Mouse (Mus musculus) intestine, postnatal 0 days (tissue): ENCODE results near the gene Unc13a. TPM values are rescaled to one million over a fixed set of nuclear protein-coding genes. Genes with fewer than 3 reads are reported as not detected.
A peak's percentile ranks its signal among the peaks of the same experiment; 100 is the strongest.

Source experiments
- ATAC-seq: fragments of 200-750 bp; cut with Nextera tagmentation; 2 replicates; pipeline ENCODE4 v1.8.0; 2017; ENCODE audit warnings: mild to moderate bottlenecking, moderate TSS enrichment, moderate library complexity
- H3K27ac ChIP-seq: fragments of 300-500 bp; sonication (generic); 2 replicates; pipeline ENCODE4 v1.5.1; 2014; ENCODE audit warnings: mild to moderate bottlenecking, low read depth, low read length, moderate library complexity
- H3K27me3 ChIP-seq: fragments of 300-500 bp; sonication (generic); replicated peaks from 2 replicates; pipeline ENCODE4 v1.6.1; 2014; ENCODE audit warnings: low read length, mixed read lengths; ENCODE audit not compliant: control insufficient read depth, insufficient read depth
- H3K36me3 ChIP-seq: fragments of 300-500 bp; sonication (generic); 2 replicates; pipeline ENCODE4 v1.6.1; 2014; ENCODE audit warnings: mild to moderate bottlenecking, moderate library complexity; ENCODE audit not compliant: control insufficient read depth, insufficient read depth
- H3K4me1 ChIP-seq: fragments of 300-500 bp; sonication (generic); replicated peaks from 2 replicates; pipeline ENCODE4 v1.6.1; 2014; ENCODE audit warnings: antibody characterized with exemption, low read length, mixed read lengths; ENCODE audit not compliant: control insufficient read depth, insufficient read depth
- H3K4me2 ChIP-seq: fragments of 300-500 bp; sonication (generic); replicated peaks from 2 replicates; pipeline ENCODE4 v1.6.1; 2014; ENCODE audit warnings: low read depth, mild to moderate bottlenecking, moderate library complexity
- H3K4me3 ChIP-seq: fragments of 300-500 bp; sonication (generic); 2 replicates; pipeline ENCODE4 v1.5.1; 2014; ENCODE audit warnings: low read depth, low read length
- H3K9ac ChIP-seq: fragments of 300-500 bp; sonication (generic); 2 replicates; pipeline ENCODE4 v1.6.1; 2014; ENCODE audit warnings: mild to moderate bottlenecking, low read depth, low read length
- H3K9me3 ChIP-seq: fragments of 300-500 bp; sonication (generic); 2 replicates; pipeline ENCODE4 v1.6.1; 2016; ENCODE audit warnings: mixed run types; ENCODE audit not compliant: control insufficient read depth
- CTCF ChIP-seq: sonication (generic); IDR thresholded peaks from 2 replicates; pipeline ENCODE4 v1.5.1; 2016; ENCODE audit warnings: low read depth, mild to moderate bottlenecking, control low read depth, antibody characterized with exemption, moderate library complexity
- WGBS: fragments of 180-500 bp; shearing (Covaris S2); extraction: QIAGEN DNeasy Blood & Tissue Kit; methylation state at CpG from one replicate; pipeline ENCODE4 v1.1.7; 2014; 5-methylcytosine and 5-hydroxymethylcytosine counted together
- polyA plus RNA-seq: library from polyadenylated mRNA; unstranded; fragments of >200 nt; fragmentation: Nextera tagmentation; extraction: Ambion mirVana; gene quantifications from 2 replicates; pipeline ENCODE4 v1.2.1, GENCODE M21; 2015

Unc13a gene
- polyA plus RNA-seq, 1 experiment from 2014 or later = 0.72 TPM

DNA sequence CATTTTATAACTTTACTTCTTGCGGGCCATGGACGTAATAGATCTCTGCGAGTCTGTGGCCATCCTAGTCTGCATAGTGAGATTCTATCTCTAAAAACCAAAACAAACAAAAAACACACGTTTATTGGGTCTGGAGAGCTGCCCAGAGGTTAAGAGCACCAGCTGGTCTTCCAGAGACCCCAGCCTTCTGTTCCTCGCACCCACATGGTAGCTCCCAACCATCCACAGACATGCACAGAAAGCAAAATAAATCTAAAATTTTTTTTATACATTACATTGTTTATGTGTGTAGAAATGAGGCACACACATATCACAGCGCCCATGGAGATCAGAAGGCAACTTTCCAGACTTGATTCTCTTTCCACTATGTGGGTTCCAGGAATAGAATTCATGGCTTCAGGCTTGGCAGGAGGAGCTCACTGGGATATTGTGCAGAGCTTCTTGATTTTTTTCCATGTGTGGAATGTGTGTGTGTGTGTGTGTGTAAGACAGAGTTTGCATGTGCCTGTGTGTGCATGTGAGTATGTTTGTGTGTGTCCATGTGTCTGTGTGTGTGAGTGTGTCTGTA lies 695 bp upstream of the Unc13a start:
- Histone ChIP-seq H3K9me3 (no peaks in the 10 kb centered on the region), H3K27me3 (peaks cover 22% of the 10 kb centered on the region), H3K27ac (no peak overlapping the region), H3K4me3 (0 out of 2 replicates have a peak overlapping the region, but pooled peaks have one; percentile 54), H3K36me3 (no peaks in the 10 kb centered on the region), H3K4me1 (0 out of 2 replicates have a peak, but pooled peaks cover 6% of the 10 kb centered on the region), H3K4me2 (peak overlapping the region; percentile 97), H3K9ac (no peak overlapping the region)
- no peak for ATAC-seq
- 63% methylated on average over 6 of the region's 6 CpGs for WGBS
- no peak for TF ChIP-seq CTCF

DNA sequence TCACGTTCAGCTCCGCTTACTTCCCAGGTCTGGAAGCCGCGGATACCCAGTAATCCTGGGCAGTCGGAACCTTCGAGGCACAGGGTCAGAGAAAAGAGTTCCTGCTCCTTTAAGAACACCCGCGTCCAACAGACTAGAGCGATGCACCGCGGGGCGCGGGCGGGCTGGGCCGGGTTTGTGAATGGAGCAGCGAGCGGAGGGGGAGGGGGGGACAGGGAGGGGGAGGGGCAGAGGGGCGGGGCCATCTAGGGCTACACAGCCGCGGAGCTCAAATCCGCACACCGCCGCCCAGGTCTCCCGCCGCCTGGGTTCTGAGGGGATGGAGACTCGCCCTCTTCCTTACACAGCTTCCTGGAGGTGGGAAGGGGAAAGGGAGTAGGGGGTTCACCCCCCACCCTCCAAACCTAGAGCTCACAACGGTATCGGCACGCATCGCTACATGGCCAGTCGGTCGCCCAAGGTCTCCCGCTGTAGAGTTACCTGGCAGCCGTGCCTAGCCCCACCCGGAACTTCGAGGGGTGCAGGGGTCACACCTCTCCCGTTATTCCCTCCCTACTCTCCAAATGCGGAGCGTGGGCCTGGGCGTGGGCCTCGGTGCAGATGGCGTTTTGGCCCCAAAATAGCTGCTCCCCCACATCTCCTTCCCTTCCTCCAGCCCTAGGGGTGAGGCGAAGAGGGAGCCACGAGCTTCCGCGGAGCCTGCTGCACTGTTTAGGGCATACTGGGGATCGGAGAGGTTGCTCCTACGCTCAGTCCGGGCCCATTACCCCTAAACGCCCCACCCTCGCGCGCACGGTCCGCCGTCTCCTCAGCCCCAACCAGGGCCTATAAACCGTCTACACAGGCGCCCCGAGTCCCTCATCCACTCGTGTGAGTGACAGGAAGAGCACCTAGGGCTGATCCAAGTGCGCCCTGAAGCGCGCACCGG lies 672 bp downstream of the Unc13a start:
- ATAC-seq = peak; percentile 15; the same call in 1 of the 2 replicates
- Histone ChIP-seq H3K9me3 (no peaks in the 10 kb centered on the region), H3K27me3 (peaks cover 31% of the 10 kb centered on the region), H3K36me3 (no peaks in the 10 kb centered on the region), H3K27ac (no peak overlapping the region), H3K4me2 (peak overlapping the region; percentile 97), H3K4me3 (peak overlapping the region; percentile 54), H3K4me1 (0 out of 2 replicates have a peak, but pooled peaks cover 6% of the 10 kb centered on the region), H3K9ac (no peak overlapping the region)
- under 1% methylated on average over 55 of the region's 64 CpGs for WGBS
- no peak for TF ChIP-seq CTCF

DNA sequence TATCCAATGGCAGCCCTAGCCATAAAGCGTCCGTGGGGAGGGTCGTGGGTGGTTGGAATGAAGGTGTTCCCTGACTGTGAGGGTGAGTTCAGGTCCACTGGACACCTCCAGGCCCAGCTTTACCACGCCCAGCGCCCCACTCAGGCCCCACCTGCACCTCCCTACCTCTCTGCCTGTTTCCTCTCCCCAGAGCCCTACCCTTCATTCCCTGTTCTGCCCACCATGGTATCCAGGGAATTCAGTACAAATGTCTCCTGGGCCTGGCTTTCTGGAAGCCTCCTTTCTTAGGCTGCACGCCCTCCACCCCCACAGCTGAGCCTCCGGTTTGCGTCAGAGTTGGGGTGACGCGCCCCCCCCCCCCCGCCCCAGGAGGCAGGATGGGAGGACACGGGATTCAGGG lies 1.4 kb downstream of the Unc13a start:
- H3K36me3 ChIP-seq = no peaks in the 10 kb centered on the region
- peak overlapping the region; percentile 54 for H3K4me3 ChIP-seq
- TF ChIP-seq CTCF = no peak
- H3K4me2 ChIP-seq = peak overlapping the region; percentile 97
- no peaks in the 10 kb centered on the region for H3K9me3 ChIP-seq
- 0 out of 2 replicates have a peak, but pooled peaks cover 6% of the 10 kb centered on the region for H3K4me1 ChIP-seq
- no peak overlapping the region for H3K9ac ChIP-seq
- H3K27ac ChIP-seq = no peak overlapping the region
- H3K27me3 ChIP-seq = peaks cover 31% of the 10 kb centered on the region
- no peak for ATAC-seq
- 11% methylated on average over 12 of the region's 12 CpGs for WGBS

DNA sequence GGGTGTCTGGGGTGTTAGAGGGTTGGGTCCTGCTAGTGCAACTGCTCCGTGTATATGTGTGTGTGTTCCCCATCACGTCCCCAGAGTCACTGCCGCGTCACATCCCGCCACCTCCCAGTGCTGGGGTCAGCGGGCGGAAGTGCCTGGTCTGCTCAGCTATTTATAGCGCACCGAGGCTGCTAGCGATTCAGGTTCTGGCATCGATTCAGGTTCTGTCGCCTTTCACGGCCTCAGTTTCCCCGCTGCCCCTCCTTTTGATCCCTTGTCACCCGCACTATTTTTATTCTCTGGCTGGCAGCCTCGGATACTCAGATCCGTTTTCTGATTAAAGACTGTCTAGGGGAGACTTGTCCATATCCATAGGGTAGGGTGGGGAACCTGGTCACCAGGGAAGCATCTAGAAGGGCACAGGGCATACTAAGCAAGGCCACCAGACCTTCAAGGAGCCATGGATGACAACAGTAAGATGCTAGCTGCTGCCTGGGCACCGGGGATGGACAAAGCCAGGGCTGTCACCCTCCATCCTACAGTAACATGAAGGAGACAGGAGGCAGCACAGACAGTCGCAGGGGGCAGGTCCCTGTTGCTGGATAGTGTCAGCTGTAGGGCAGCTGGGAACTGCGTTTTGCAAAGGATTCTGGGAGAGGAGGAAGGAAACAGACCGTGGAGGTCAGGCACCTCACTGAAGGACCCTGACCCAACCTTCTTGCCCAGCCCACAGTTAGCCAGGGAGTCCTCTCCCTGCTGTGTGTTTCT lies 3.2 kb downstream of the Unc13a start:
- H3K27ac ChIP-seq = no peak overlapping the region
- no peaks in the 10 kb centered on the region for H3K36me3 ChIP-seq
- no peak overlapping the region for H3K9ac ChIP-seq
- H3K27me3 ChIP-seq = peaks cover 31% of the 10 kb centered on the region
- H3K9me3 ChIP-seq = no peaks in the 10 kb centered on the region
- H3K4me3 ChIP-seq = no peak overlapping the region
- no peak for TF ChIP-seq CTCF
- WGBS = 2% methylated on average over 21 of the region's 21 CpGs
- ATAC-seq = no peak
- H3K4me1 ChIP-seq = 0 out of 2 replicates have a peak, but pooled peaks cover 6% of the 10 kb centered on the region
- H3K4me2 ChIP-seq = peak overlapping the region; percentile 37; the same call in 1 of the 2 replicates

DNA sequence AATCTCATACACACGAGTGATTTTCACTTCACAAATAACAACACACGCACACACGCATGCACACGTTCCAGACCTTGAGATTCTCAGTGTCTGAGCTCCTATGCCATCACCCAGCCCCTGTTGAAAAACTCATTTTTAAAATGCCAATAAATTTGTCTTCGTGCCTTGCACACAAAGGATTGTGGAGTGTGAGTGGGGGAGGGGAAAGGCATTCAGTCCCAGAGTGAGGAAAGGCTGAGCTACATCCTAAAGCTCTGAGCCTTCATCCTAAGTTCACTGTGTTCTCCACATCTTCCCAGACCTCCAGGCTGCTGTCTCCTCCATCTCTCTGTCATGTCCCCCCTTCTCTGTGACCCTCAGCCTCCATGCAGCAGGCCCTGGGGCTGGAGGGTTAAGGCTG lies 4.3 kb downstream of the Unc13a start:
- H3K4me1 ChIP-seq = 0 out of 2 replicates have a peak, but pooled peaks cover 6% of the 10 kb centered on the region
- no peak overlapping the region for H3K27ac ChIP-seq
- TF ChIP-seq CTCF = no peak
- ATAC-seq = no peak
- no peak overlapping the region for H3K9ac ChIP-seq
- H3K4me3 ChIP-seq = no peak overlapping the region
- 56% methylated on average over 5 of the region's 5 CpGs for WGBS
- H3K36me3 ChIP-seq = no peaks in the 10 kb centered on the region
- H3K27me3 ChIP-seq = peaks cover 31% of the 10 kb centered on the region
- no peaks in the 10 kb centered on the region for H3K9me3 ChIP-seq
- no peak overlapping the region for H3K4me2 ChIP-seq

DNA sequence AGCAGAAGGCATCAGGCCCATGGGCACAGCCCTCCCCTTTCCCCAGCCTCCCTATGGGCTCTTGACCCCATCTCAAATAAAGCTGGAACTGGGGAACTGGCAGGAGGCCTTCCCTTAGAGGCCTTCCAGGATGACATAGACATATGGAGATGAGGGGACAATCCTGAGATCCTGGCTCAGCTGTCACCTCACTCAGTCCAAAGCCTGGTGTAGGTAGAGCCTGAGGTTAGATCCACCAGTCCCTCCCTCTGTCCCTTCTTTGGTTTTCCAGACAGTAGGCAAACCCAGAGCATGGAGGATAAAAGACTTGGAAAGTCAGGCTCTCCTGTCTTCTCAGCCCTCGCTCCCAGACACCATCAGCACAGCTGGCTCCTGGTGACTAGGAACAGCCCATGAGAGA lies 4.7 kb downstream of the Unc13a start:
- Histone ChIP-seq H3K27me3 (peaks cover 31% of the 10 kb centered on the region), H3K4me1 (0 out of 2 replicates have a peak, but pooled peaks cover 6% of the 10 kb centered on the region), H3K9ac (no peak overlapping the region), H3K4me3 (no peak overlapping the region), H3K4me2 (no peak overlapping the region), H3K9me3 (no peaks in the 10 kb centered on the region), H3K36me3 (no peaks in the 10 kb centered on the region), H3K27ac (no peak overlapping the region)
- no peak for ATAC-seq
- TF ChIP-seq CTCF = no peak
- 46% methylated on average over 1 of the region's 1 CpGs for WGBS
